Mouse (Mus musculus): ENCODE data around the gene Bcas3.

DNA sequence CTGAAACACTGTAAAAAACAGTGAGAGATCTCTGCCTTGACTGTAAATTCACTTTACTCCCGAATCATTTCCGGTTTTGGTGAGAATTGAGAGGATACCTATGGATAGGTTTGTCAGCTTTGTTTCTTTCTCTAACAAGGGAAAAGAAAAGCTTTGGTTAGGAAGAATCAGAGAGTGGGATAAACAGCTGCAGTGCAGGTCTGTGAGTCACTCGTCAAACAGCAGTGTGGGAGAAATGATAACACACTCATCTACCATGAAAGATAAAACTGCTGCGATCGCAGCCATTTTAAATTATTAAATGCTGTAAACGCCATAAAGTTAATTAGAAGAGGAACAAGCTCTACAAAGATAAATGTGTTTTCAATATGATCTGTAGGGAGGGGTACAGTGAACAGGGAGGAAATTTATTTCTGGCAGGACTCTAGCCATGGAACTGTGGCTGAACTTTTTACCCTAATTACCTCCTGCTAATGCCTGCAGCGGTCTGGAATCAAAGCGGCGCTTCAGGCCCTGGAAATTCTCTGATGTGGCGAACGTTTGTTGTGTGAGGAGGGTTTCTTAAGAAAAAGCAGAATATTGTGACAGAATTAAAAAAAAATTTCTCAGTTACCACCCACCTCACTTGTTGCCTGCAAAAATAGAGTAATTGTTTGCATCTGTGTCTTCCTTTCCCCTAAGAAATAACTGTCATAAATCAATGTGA is 77.9 kb downstream of the Bcas3 start:
- no peak for TF ChIP-seq CTCF (IDR thresholded peaks at IDR 0.05; ENCODE audit: extremely low read depth, insufficient read depth, insufficient read length, insufficient replicate concordance)
- TF ChIP-seq POLR2A (IDR thresholded peaks at IDR 0.05; ENCODE audit: low read depth, low read length): no peak
